Mouse (Mus musculus) ES-E14 (cell line): Measurements from ENCODE around the gene Ppp4r2. TPM values are rescaled to one million over a fixed set of nuclear protein-coding genes. Genes with fewer than 3 reads are reported as not detected.

ENCODE experiments used
- DNase-seq: peaks from one replicate; pipeline ENCODE4 v3.0.0-alpha.2; 2013; ENCODE audit warnings: low read depth, low spot score
- H3K27ac ChIP-seq: 2 replicates; pipeline ENCODE4 v1.5.1; 2012; ENCODE audit warnings: low read depth, mild to moderate bottlenecking, low read length, moderate library complexity, mixed read lengths; ENCODE audit not compliant: poor library complexity, insufficient read depth, severe bottlenecking
- H3K36me3 ChIP-seq: 2 replicates; pipeline ENCODE4 v1.6.1; 2012; ENCODE audit warnings: mild to moderate bottlenecking, low read length, moderate library complexity, mixed read lengths; ENCODE audit not compliant: control insufficient read depth, poor library complexity, insufficient read depth, severe bottlenecking
- H3K4me1 ChIP-seq, 2 experiments: fragments of 150-350 bp in 1 of 2; sonication (generic) in 1 of 2; 2 replicates each; pipeline ENCODE4 v1.6.1; 2012; ENCODE audit warnings: low read length in 2 of 2, mild to moderate bottlenecking in 1 of 2, mixed read lengths in 1 of 2; ENCODE audit not compliant: control insufficient read depth in 2 of 2, insufficient read depth in 2 of 2, poor library complexity in 1 of 2
- H3K4me3 ChIP-seq, 2 experiments: fragments of 150-350 bp in 1 of 2; sonication (generic) in 1 of 2; 2 replicates each; pipeline ENCODE4 v1.5.1; 2012; ENCODE audit warnings: low read length in 2 of 2, low read depth in 1 of 2, mild to moderate bottlenecking in 1 of 2, mixed read lengths in 1 of 2; ENCODE audit not compliant: insufficient read depth in 1 of 2, poor library complexity in 1 of 2, severe bottlenecking in 1 of 2
- H3K9ac ChIP-seq: 2 replicates; pipeline ENCODE4 v1.6.1; 2012; ENCODE audit warnings: low read depth, mild to moderate bottlenecking, low read length, mixed read lengths; ENCODE audit not compliant: poor library complexity, insufficient read depth, severe bottlenecking
- H3K9me3 ChIP-seq: fragments of 150-350 bp; sonication (generic); 2 replicates; pipeline ENCODE4 v1.6.1; 2012; ENCODE audit warnings: low read depth, mild to moderate bottlenecking, low read length; ENCODE audit not compliant: control insufficient read depth, insufficient read depth
- CHD2 ChIP-seq: IDR thresholded peaks from 2 replicates; pipeline ENCODE4 v1.6.1; 2014; ENCODE audit warnings: mild to moderate bottlenecking, low read depth, low read length, inconsistent platforms
- HCFC1 ChIP-seq: IDR thresholded peaks from 2 replicates; pipeline ENCODE4 v1.6.1; 2012; ENCODE audit warnings: low read length, inconsistent platforms, borderline replicate concordance; ENCODE audit not compliant: insufficient read depth
- MAFK ChIP-seq: IDR thresholded peaks from 2 replicates; pipeline ENCODE4 v1.6.1; 2014; ENCODE audit warnings: mild to moderate bottlenecking, low read depth, low read length, inconsistent platforms; ENCODE audit not compliant: insufficient read depth
- ZC3H11A ChIP-seq: IDR thresholded peaks from 2 replicates; pipeline ENCODE4 v1.6.1; 2012; ENCODE audit warnings: low read depth, mild to moderate bottlenecking, inconsistent platforms, low read length, borderline replicate concordance
- ZNF384 ChIP-seq: IDR thresholded peaks from 2 replicates; pipeline ENCODE4 v1.6.1; 2012; ENCODE audit warnings: low read depth, low read length, inconsistent platforms
- in situ Hi-C, 2 experiments: fragments of 600-800 bp; cut with MboI; formaldehyde crosslinking; loops; one replicate each; pipeline ENCODE4 v1.15.1; 2025; ENCODE audit warnings: low sequenced_read_pairs in 2 of 2, inconsistent platforms in 1 of 2; ENCODE audit not compliant: unreplicated experiment in 2 of 2
- total RNA-seq: library from RNA; depleted of rRNA; stranded (reverse); fragments of 300-350 nt; gene quantifications from 2 replicates; pipeline ENCODE4 v1.2.3, GENCODE M21; 2012

Ppp4r2 gene
- total RNA-seq, 1 experiment: 66.8 TPM

DNA sequence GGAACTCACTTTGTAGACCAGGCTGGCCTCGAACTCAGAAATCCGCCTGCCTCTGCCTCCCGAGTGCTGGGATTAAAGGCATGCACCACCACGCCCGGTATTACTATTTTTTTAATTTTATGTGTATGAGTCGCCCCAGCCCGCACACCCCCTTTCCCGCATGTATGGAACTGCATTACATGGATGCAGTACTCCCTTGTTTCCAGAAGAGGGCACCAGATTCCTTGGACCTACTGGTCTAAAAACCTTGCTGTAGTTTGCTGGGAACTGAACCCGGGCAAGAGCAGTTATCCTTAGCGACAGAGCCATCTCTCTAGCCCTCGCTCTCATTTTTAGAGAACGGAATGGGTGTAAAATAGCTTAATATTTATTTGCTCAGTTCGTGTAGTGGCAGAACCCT, 49.8 kb downstream of the Ppp4r2 start:
- H3K9ac ChIP-seq: no peak overlapping the region
- in situ Hi-C loops: loop anchor here (5.0 to 25.0 kb wide), 3 partner anchors 374 to 652 kb away; no protein-coding TSS in a partner anchor
- no peak for TF ChIP-seq CHD2
- peak; percentile 53 for TF ChIP-seq ZC3H11A
- no peak for TF ChIP-seq MAFK
- no peaks in the 10 kb centered on the region for H3K36me3 ChIP-seq
- H3K9me3 ChIP-seq: no peaks in the 10 kb centered on the region
- no peak overlapping the region for H3K4me3 ChIP-seq
- DNase-seq: peak; percentile 53
- H3K27ac ChIP-seq: no peak overlapping the region
- H3K4me1 ChIP-seq: peaks cover 0 to 3% of the 10 kb centered on the region in 2 experiments; a peak in 1 of 4 replicates

GRCm38 (mm10) chr6:100884594-100885225, 51.3 kb downstream of the Ppp4r2 start:
- Histone ChIP-seq H3K36me3 (no peaks in the 10 kb centered on the region), H3K4me3 (no peak overlapping the region), H3K9ac (no peak overlapping the region), H3K4me1 (peaks cover 0 to under 1% of the 10 kb centered on the region in 2 experiments; a peak in 1 of 4 replicates), H3K9me3 (no peaks in the 10 kb centered on the region), H3K27ac (no peak overlapping the region)
- no peak for TF ChIP-seq CHD2
- TF ChIP-seq ZNF384: no peak
- no peak for TF ChIP-seq MAFK
- no peak for TF ChIP-seq HCFC1
- TF ChIP-seq ZC3H11A: no peak
- in situ Hi-C loops: loop anchor here (5.0 to 25.0 kb wide), 3 partner anchors 373 to 650 kb away; no protein-coding TSS in a partner anchor
- DNase-seq: no peak

DNA sequence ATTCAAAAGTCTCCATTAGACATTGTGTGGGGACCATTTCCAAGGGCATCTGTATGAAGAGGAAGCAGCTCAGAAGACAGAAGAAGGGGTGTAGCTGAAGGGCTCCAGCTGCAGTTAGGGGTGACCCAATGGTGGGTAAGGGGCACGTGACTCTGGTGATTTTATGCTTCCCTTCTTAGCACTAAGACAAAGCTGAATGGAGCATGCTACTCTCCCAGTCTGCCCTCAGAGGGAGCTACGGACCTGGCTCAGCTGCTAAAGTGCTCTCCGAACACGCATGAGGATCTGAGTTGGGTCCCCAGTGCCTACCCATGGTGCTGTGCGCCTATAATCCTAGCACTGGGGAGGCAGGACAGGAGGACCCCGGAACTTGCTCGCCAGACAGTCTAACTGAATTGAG, 52.0 kb downstream of the Ppp4r2 start:
- TF ChIP-seq HCFC1 (no peak), CHD2 (no peak), ZNF384 (no peak), ZC3H11A (no peak), MAFK (no peak)
- H3K4me1 ChIP-seq: no peaks in the 10 kb centered on the region
- H3K27ac ChIP-seq: no peak overlapping the region
- no peaks in the 10 kb centered on the region for H3K36me3 ChIP-seq
- H3K9me3 ChIP-seq: no peaks in the 10 kb centered on the region
- in situ Hi-C loops: loop anchor here (10.0 to 25.0 kb wide), 2 partner anchors 377 to 649 kb away; no protein-coding TSS in a partner anchor
- no peak for DNase-seq
- H3K9ac ChIP-seq: no peak overlapping the region
- H3K4me3 ChIP-seq: no peak overlapping the region

DNA sequence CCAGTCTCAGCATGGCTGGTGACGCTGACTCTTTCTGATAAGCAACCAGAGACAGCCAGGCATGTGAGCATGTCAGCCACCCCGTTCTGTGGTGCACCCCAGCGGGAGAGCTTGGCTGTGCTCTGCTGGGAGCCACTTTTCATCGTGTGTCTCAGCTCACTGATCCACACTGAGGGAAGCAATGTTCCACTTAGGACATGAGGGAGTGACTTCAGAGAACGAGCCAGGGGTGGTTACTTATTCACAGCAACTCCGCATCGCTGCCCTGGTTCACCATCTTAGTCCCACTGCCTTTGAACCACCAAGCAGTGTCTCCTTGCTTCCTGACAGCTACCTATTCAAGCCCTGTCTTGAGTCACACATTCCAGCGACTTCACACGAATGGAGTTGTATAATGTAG, 53.6 kb downstream of the Ppp4r2 start:
- H3K4me1 ChIP-seq: no peaks in the 10 kb centered on the region
- no peaks in the 10 kb centered on the region for H3K9me3 ChIP-seq
- no peak overlapping the region for H3K27ac ChIP-seq
- H3K4me3 ChIP-seq: no peak overlapping the region
- no peaks in the 10 kb centered on the region for H3K36me3 ChIP-seq
- no peak for DNase-seq
- in situ Hi-C loops: loop anchor here (10.0 to 25.0 kb wide), 2 partner anchors 375 to 648 kb away; no protein-coding TSS in a partner anchor
- H3K9ac ChIP-seq: no peak overlapping the region
- TF ChIP-seq ZC3H11A: no peak

DNA sequence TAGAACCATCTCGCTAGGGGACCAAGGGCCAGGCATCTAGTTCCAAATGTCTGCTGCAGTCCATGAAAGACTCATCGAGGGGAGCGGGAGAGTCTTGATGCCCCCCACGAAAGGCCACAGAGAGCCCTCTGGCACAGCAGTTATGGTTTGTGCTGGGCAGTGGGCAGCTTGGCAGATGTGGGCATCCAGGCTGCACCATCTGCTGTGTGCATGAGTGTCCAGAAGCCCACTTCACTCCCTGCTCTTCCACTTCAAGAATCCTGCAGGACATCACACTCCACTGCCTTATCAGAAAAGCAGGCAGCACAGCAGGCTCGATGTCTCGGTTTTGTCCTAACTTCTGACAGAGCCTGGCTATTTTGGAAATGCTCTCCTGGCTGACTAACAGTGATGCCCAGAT, 55.9 kb downstream of the Ppp4r2 start:
- TF ChIP-seq CHD2 (no peak), HCFC1 (no peak), ZC3H11A (no peak), MAFK (no peak), ZNF384 (no peak)
- H3K36me3 ChIP-seq: no peaks in the 10 kb centered on the region
- H3K9ac ChIP-seq: no peak overlapping the region
- no peak overlapping the region for H3K4me3 ChIP-seq
- no peak for DNase-seq
- no peak overlapping the region for H3K27ac ChIP-seq
- H3K4me1 ChIP-seq: no peaks in the 10 kb centered on the region
- H3K9me3 ChIP-seq: no peaks in the 10 kb centered on the region
- in situ Hi-C loops: loop anchor here (10.0 to 25.0 kb wide), 2 partner anchors 373 to 645 kb away; no protein-coding TSS in a partner anchor
